Mouse (Mus musculus): ENCODE data around the gene Gas7.

The Gas7 gene

DNA sequence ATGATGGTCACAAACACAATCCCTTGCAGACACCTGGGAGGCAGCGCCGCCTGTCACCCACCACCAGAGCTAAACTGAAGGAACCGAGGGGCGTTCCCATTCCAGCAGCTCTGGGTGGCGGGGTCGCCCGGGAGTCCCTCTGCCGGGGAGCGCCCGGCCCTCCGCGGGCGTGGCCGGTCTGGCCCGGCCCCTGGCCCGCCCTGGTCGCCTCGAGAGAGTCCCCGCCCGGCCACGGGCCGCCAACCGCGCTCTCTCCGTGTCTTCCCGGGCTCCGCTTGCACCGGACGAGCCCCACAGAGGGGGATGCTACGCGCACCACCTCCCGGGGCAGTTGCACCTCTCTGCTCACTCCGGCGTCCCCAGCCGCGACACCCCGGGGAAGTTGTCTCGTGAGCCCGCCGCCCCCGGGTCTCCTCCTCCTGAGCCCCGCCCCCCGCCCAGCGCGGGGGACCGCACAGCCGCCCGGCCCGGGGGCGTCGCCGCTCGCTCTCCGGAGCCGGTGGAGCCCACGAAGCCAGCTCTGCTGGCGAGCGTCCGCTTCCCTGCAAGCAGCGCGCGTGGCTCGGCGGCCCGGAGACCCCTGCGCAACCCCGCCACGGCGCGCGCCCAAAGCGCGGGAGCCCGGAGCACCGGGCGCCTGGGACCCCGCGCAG, at the start of gene Gas7:
Gene Gas7 (plus strand): TSS at position 564 of the 653 bp plus-strand sequence.
- DNase-seq, result peak; percentile 38

DNA sequence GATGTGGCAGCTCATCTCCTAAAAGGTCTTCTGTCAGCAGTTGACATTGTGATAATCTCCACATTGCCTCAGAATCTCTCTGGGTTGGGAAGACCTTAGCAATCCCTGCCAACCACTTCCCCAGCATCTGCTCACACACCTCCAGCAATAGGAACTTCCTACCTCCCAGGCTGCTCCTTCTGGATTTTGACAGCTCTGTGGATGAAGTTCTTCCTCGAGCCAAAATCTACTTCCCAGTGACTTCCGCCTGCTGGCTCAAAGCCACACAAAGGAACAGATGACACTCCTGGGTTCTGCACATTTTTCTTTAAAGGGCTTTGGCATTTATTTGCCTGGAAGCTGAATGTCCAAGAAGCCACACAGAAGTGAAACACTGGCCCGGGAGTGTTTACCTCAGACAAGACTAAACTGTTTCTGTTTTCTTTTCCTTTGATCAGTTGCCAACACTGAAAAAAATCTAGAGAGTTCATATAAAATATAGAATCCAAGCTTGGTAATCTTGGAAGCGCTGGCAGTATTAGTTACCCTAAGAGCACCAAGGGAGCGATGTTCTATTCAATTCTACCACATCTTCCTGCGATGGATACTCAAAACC, 40.8 kb upstream of the Gas7 start:
- DNase-seq, result peak; percentile 23

DNA sequence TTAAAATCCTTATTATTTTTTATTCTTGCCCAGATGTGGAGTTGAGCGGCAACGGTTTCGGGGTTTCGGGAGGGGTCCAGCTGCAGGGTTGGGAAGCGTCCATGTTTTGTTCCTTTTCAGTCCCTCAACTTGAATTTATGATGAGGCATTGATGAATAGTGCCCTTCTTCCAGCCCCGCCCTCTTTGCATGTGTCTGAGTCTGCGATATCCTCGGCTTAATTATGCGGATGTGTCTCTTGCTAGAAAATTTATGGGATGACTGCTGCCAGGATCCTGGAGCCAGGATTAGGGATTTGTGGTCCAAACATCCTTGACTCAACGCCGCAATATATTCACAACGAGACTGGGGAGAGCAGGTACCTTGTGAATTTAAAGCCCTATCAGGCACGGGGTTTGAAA, 31.7 kb upstream of the Gas7 start:
- no peak for DNase-seq

DNA sequence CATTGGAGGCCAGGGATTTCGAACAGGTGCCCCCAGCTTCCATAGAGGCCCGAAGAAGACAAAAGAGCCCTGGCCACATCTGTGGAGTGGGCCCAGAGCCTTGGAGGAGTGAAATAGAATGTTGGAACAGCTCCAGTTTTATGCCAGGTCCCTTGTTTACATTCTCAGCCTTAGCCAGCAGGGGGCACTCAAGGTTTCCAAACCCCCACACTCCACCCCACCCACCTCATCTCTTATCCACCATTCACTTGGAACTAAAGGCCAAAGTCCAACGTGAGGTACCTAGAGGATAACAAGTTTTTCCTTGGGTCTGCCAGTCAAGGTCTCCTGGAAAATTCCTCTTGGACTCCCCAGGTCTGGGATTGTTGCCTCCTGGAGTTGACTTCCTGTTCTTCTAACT, 27.0 kb upstream of the Gas7 start:
- DNase-seq, result peak; percentile 16

DNA sequence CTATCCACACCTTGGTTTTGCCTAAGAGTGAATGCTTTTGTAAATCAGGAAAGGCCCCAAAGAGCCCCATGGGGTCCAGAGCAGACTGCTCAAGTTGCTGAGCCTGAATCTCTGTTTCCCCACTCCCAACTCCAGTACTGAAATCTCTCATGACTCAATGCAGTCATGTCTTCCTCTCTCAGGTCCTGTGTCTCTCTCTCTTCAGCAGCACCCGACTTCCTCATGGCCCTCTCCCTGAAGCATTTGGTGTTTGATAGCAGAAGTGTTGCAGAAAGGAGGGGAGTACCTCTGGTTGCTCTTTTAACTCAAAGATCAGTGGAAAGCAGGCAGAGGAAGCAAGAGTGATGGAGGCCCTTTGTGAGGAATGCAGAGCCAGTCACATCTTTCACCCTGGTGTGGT, 25.4 kb upstream of the Gas7 start:
- DNase-seq, result no peak

DNA sequence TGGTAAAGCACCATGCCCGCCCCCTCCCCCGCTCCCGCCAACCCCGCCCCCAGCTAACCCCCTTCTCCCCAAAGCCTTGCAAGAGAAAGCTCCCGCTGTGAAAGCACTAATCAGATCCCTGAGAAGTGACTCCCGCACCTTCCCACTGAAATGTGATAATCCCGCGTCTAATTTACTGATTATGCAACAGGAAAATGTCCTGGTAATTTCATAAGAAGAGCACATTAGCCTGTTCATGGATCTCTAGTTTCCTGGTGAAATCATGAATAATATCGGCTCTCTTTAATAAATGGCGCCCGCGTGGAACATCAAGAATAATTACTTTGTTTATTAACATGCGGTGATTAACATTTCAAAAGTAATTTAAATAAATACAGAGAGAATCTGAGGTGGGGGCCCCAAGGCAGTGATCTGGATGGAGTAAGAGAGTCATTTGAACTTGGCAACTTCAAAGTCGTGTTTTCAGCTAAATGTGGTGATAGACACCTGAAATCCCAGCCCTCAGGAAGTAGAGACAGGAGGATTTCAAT, 24.1 kb upstream of the Gas7 start:
- DNase-seq, result no peak

DNA sequence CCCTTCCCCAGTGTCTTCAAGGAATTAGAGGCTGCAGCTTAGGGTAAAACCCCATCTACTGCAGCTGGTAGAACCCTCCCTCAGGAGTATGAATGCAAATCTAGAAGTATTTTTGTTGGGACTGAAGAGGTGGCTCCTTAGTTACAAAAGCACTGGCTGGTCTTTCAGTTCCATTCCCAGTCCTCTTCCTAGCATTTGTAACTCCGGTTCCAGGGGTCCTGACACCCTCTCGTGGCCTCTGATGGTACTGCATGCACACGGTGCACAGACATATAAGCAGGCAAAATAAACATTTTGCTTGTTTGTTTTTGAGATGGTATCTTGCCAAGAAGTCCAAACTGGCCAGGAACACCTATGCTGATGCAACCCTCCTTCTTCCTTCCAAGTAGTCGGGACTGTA, 23.4 kb upstream of the Gas7 start:
- no peak for DNase-seq

DNA sequence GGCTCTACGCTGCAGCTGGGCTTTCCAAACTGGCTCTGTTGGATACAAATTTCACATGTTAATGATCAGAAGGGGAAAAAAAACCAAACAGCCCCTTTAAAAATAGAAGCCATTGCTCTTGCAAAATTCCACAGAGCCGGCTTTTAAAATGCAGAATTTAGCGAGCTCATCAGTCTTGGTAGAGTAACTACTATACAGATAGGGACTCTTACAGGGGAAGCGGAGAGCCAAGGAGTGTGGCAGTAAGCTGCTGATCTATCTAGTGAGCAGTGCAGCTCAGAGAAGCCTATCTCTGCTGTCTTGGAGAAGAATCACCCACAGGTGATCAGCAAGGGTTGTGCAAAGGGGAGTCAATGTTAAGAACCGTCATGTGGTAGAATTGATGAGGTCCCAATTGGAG, 21.5 kb upstream of the Gas7 start:
- DNase-seq, result no peak

DNA sequence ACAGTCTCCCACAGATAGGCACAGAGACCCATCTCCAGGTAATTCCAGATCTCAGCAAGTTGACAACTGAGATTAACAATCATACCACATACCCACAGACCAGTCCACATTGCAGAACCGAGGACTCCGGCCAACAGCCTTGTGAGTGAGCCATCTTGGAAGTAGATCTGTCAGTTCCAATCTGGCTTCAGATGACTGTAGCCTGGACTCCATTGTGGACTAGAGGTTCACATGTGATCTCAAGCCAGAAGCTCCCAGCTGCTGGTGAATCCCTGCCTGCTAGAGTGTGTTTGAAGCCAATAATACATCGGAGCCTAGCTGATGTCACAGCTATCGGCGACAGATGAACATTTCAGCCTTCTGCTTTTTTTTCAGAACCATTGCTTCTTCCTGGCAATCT, 16.5 kb upstream of the Gas7 start:
- DNase-seq, result no peak

DNA sequence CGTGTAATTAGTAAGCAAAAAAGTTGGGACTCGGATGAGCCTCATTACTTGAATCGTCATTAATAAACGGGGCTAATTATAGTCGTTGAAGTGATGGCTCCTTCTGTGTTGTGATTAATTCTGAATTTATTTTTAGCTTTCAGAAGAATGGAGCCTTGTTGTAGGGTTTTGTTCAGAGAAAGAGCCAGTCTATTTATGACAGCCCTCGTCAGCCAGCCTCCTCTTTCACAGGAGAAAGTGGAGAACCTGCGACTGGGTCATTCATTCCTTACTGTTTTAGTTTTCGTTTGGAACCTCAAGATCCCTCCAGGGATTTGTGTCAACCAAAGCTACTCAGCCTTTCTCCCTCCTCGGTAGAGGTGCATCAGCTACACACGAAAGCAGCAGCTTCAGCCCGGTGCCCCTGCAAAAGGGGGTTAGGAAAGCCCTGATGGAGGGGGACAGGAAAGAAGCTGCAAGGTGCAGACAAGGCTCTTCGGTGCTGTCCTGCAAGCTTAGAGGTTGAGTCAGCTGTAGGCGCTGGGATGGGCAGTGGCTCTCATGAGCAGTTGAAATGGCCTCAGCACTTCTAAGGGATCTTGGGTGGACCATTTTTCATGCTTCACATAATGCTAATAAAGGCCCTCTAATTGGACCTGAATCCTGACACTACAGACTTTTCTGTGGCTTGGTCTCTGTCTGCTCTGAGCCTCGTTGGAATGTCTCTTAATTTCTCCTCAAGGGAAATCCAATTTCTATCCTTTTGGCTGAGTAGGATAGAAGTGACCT, 10.0 kb upstream of the Gas7 start:
- no peak for DNase-seq

DNA sequence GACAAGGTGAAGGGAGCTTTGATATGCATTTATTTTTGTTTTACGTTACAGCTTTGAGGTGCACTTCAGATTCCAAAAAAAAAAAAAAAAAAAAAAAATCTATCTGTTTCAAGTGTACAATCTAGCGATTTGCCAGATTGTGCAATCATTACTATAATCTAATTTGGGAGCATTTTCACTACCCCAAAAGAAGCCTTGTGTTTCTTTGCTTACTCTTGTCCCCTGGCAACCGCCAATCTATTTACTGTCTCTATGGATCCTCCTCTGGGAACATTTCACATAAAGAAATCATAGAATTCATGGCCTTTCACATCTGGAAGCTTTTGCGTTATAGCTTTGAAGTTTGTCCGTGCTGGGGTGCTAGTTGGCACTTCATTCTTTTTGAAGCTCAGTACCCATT, 3.7 kb upstream of the Gas7 start:
- DNase-seq, result no peak

DNA sequence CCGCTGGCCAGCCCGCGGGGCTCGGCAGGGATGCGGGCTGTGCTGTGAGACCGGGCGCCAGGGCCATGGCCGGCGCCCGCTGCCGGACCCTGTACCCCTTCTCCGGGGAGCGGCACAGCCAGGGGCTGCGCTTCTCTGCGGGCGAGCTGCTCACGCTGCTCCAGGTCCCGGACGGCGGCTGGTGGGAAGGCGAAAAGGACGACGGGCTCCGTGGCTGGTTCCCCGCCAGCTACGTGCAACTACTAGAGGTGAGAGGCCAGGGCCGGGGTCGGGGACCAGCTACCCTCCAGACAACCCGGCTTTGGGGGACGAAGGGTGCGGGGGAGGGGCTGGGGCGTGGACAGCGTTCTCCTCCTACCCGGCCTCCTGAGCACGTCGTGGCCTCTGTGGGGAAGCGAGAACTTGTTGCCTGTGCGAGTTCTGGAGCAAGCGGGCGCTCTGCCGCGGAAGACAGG, 317 bp downstream of the Gas7 start:
- peak; percentile 33 for DNase-seq

DNA sequence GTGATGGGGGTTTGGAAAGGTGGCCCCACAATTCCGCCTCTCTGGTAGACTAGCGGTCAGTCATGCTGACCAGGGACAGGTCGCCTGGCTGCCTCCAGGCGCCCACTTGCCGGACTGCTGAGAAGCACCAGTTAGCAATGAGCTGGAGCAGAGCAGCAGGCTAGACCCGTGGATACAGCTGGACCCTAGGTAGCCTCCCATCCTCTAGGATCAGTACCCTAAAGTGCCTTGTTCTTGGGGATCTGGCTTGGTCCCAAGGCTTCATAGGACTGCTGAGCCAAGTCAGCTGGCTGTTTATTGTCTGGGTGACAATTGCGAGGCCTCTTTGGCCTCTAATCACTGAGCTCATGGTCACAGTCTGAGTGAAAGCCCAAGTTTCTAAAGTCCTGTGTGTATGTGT, 792 bp downstream of the Gas7 start:
- DNase-seq, result no peak

DNA sequence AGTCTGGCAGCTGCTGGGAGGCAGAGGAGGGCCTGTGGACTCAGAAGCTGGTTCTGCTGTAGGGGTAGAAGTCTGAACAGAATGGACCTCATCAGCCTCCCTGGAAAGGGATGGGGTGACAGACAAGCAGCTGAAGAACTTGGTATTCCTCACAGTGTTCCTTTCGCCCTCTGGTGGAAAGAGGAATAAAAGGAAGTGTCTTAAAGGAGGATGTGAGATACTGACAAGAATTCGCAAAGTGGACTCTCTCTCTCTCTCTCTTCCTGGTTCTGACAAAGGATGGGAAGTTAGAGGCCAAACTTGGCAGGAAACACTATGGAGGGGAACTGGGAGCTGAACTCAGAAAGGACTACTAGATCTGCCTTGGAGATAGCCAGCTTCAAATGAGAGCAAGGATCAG, 2.9 kb downstream of the Gas7 start:
- no peak for DNase-seq

DNA sequence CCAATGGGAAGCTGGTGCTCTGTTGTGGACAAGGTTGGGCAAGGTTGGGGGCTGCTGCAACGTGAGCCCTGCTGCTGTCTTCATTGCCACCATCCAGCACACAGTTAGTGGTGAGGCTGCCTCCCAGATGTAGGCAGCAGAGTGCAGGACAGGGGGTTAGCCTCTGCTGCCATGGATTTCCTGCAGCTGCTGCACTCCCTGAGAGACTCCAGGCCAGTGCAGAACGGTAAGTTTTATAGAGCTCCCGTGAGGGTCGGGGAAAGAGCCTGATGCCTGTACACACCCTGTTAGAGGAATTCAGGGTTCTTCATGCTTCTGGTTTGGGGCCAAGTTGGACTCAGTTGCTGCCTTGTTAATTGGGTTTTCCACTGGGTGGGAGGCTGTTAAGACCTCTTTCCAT, 11.9 kb downstream of the Gas7 start:
- DNase-seq, result no peak

DNA sequence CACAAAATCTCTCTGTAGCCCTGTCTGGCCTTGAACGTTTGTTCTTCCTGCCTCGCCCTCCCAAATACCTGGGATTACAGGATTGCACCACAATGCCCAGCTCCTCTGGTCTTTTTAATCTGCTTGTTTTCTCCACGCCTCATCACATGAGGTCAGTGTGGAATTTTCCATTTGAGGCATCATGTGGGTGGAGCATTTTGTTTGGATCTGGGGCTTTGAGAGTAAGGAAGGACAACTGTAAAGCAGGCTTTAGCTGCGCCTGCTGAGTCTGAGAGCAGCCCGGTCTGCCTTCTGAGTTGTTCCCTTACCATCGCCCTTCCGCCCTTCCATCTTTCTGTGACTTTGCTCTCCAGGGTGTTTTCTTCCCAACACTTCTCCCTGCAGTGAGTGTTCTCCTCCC, 13.6 kb downstream of the Gas7 start:
- no peak for DNase-seq

DNA sequence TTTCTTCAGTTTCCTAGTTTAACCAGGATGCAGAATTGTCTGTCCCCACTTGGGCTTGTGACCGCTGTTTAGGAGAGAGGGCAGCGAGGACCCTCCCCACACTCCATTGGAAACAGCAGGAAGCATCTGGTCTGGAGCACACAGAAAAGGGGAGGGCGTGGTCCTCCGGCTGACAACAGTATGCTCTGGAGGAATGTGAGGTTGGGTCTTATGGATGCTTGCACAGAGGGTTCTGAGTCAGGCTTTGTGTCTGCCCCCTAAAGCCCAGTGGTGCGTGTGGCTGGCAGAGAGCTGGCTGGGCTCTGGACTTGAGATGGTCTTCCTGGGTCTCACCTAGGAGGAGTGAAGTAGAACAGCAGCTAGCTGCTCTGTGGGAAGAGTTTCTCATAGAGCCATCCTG, 19.4 kb downstream of the Gas7 start:
- DNase-seq, result no peak

DNA sequence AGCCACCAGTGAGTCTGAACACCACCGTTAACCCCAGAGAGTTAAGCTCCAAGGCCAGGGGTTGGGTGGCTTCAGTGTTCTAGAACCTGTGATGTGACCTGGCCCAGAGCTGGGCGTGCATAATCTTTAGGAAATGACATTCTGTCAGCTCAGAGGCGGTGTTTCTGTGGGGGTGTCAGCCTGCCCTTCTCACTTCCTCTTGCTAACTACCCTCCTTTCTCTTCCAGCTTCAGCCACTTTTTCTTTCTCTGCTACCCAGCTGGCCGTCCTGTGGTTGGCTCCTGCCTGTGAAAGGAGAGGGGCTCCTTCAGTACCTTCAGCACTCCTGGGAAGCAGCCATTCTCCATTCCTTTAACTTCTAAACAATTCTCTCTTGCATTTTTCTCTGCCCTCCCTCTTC, 24.3 kb downstream of the Gas7 start:
- DNase-seq, result no peak

DNA sequence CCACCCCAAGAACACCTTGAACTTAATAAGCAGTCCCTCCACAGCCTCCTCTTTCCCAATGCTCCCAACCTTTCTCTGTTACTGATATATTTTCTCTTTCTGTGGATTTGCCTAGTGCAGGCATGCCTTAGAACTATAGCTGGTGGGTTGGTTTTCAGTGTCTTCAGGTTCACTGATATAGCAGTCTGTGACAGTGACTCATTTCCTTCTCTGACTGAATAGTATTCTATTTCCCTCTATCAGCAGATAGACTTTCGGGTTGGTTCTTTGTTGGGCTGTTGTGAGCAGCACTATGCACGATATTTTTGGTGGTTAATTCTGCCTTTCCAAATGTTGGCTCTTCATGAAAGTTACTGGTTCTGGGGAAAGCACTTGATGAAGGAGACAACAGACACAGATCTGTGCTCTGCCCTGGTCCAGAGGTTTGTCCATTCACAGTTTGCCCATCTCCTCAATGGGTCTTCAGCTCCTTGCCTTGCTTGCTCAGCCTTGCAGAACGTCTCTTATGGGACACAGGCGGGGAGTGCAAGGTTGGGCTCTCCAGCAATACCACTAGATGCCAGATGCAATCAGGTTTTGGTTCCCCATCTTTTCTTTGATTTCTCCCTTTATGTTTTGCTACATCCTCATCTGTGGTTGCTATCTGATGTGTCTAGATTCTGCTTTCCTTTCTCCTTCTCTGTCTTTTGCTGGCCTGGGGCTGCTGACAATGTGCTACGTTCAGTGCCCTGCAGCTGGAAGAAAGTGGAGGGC, 25.1 kb downstream of the Gas7 start:
- DNase-seq, result no peak

DNA sequence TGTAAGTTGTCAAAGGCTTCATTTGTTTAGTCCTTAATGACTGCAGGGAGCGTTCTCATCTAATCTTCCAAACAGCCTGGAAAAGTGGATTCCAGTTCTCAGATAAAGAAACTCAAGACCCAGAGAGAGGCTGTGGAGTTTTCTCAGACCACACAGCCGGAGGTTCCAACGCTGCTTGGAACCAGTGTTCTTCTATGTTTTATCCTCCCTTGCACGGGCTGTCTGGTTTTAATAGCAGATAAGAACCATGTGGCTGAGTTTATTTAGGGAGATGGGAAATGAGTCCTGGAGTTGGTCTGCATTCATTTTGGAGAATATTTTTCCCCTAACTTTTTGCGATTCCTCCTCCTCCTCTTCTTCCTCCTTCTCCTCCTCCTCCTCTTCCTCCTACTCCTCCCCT, 26.5 kb downstream of the Gas7 start:
- no peak for DNase-seq

DNA sequence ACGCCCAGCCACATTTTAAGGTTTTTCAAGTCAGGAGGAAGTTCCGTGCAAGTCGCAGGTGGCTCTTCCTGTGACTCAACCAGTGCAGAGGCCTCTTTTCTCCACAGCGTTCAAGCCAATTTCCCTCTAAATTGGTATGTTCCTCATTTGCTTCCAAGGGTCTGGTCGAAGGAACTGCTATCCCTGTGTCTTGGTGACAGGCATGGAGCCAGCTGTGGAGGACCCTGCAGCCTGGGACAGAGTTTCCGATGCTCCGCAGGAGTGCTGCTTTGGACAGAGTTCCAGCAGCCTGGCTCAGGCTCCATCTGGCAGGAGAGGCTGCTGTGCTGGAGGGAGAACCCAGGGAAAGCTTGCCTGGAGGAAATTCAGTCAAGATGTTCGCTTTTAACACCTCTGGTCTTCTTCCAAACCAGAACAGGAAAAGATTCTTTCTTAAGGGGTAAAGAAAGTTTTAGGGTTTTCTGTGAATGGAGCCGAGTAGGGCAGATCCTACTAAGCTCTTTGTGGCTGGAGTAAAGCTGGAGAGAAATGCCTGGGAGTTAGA, 27.1 kb downstream of the Gas7 start:
- peak; percentile 30 for DNase-seq

DNA sequence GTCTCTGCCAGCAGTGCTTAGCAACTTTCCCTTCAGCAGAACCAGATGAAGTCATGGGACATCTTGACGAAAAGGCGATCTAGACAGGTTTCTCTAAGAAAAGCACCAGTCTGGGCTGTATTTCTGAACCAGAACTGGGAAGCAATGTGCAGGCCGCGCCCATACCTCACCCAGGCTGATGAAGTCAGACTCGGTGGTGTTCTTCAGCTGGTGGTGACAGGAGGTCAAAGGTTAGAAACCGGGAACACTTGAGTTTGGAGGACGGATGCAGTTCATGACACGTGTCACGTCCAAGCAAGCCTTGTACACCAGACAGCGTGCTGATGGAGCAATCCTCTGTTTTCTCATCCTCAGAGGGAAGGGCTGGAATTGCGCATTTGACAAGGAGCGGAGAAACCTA, 32.9 kb downstream of the Gas7 start:
- DNase-seq, result no peak

DNA sequence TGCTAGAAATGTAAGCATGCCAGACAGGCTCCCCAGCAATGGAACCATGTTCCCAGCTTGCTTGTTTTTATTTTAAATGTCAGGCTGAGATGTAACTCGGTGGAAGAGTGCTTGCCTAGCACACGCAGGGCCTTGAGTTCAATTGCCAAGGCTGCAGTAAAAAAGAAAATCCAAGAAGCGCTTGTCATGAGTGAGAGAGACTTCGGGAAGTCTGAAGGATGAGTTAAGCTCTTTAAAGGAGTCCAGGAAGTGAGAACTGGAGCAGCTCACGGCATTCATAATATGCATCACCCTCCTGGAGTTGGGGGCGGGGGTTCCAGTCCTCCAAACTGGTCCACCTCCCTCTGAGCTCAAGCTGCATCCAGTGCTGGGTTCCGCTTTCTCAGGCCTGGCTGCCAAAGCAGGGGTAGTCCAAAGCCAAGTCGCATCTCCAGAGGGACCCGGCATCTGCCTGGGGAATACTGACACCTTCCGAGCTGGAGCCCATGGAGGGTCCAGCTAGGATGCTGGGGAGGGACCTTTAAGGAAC, 34.5 kb downstream of the Gas7 start:
- DNase-seq, result no peak

Measured in right cerebral cortex, postnatal 14 days (tissue).